Mouse (Mus musculus): ENCODE data around the gene Tenm3.

DNA sequence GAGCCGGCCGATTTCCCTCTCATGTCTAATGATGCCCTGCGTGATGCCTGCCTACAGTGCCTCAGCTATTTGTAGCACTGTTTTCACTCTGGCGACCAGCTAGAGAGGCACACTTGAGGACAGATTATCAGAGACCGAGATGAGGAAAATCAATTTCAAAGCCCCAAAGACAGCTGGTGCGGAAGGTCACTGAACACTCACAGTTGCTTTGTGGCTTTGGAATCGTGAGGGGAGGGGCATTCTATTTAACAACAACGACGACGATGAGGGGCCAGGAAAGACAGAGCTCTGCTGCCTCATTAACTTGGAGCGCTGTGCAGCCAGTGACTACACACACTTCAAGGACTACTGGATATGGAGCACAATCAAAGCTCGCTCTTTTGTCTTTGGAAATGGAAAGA is 443.2 kb downstream of the Tenm3 start:
- TF ChIP-seq EP300 (IDR thresholded peaks at IDR 0.05; ENCODE audit: low read depth), result no peak
- no peak for TF ChIP-seq CTCF (IDR thresholded peaks at IDR 0.05; ENCODE audit: low read depth)

Measured in liver, postnatal 0 days (tissue).